Mouse (Mus musculus): Measurements from ENCODE around the gene Ggta1. TPM values are rescaled to one million over a fixed set of nuclear protein-coding genes. Genes with fewer than 3 reads are reported as not detected.
A peak's percentile ranks its signal among the peaks of the same experiment; 100 is the strongest.

Ggta1 gene
- 7.8 and 9.4 TPM in 2 replicates for polyA plus RNA-seq (2015; fragmentation: Nextera tagmentation; extraction: Ambion mirVana)

DNA sequence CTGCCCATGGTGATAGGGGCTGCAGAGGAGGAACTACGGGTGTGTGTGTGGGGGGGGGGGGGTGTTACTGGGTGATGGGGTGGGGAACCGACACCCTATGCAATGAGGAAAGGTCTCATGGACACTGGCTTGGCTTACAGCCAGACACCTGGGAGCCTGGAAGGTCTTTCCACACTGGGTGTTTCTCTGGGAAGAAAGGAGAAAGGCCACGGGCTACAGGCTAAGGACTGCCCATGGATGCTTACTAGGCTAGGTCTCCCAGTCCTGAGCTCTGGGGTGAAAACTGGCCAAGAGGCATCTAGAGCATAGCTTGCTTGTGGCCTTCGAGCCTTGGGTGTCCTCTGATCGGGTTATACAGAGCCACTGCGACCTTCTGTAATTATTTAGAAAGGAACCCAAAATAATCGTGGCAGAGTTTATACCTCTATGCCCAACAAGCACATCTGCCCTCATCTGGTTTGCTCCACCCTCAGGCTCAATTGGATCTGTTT lies at the start of gene Ggta1:
TSS of gene Ggta1 (minus strand) at position 441 of the 491 bp plus-strand sequence.
- no peaks in the 10 kb centered on the region for H3K9me3 ChIP-seq (replicated peaks)
- peaks cover 4% of the 10 kb centered on the region for H3K36me3 ChIP-seq
- peak within 1 kb of the TSS; percentile 96 for H3K4me2 ChIP-seq
- peaks cover 65% of the 10 kb centered on the region for H3K4me1 ChIP-seq (replicated peaks)
- H3K27ac ChIP-seq: peak within 1 kb of the TSS; percentile 76
- WGBS (ENCODE audit: insufficient replicate concordance): 12% methylated on average over 7 of the region's 7 CpGs
- no peak for ATAC-seq (ENCODE audit: low read depth)
- peak within 1 kb of the TSS; percentile 79 for H3K9ac ChIP-seq
- H3K27me3 ChIP-seq: no peaks in the 10 kb centered on the region
- DNase-seq: no peak
- H3K4me3 ChIP-seq (replicated peaks): peak within 1 kb of the TSS; percentile 71

DNA sequence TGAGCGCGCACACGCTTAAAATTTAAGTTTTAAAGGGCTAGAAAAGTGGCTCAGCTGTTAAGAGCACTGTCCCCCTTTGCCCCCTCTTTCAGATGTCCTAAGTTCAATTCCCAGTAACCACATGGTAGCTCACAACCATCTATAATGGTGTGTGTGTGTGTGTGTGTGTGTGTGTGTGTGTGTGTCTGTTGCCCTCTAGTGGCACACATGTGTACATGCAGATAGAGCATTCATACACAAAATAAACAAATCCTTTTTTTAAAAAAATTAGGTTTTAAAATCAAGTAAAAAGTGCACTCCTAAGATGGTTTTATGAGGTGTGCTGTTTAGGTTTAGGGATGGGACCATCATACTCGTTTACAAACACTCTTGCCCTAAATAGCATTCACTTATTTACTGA lies 49.2 kb upstream of the Ggta1 start:
- no peak for ATAC-seq (ENCODE audit: low read depth)
- no peak overlapping the region for H3K27ac ChIP-seq
- no peaks in the 10 kb centered on the region for H3K27me3 ChIP-seq
- no peaks in the 10 kb centered on the region for H3K36me3 ChIP-seq
- peaks cover 33% of the 10 kb centered on the region for H3K4me1 ChIP-seq (replicated peaks)
- no peak overlapping the region for H3K4me2 ChIP-seq
- 76% methylated on average over 4 of the region's 4 CpGs for WGBS (ENCODE audit: insufficient replicate concordance)
- H3K4me3 ChIP-seq (replicated peaks): no peak overlapping the region
- no peaks in the 10 kb centered on the region for H3K9me3 ChIP-seq (replicated peaks)
- no peak for DNase-seq
- H3K9ac ChIP-seq: no peak overlapping the region

DNA sequence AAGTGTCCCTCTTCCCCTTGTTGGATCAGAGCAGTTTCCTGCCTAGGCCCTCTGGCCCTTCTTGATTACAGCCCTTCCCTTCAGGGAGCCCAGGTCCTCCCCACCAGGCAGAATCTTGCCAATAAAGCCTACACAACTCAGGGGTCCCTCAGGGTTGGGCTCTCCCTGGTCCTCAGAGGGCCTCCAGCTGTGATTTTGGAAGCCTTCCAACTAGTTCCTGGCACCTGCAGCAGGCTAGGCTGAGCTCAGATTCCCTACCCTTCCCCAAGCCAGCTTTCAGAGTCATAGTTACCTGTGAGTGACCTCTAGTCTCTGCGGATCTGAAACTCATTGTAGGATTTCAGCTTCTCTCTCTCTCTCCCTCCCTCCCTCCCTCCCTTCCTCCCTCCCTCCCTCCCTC lies 47.9 kb upstream of the Ggta1 start:
- Histone ChIP-seq H3K4me3 (replicated peaks) (no peak overlapping the region), H3K27ac (peak overlapping the region; percentile 13; the same call in 1 of the 2 replicates), H3K9me3 (replicated peaks) (no peaks in the 10 kb centered on the region), H3K9ac (no peak overlapping the region), H3K4me1 (replicated peaks) (peaks cover 46% of the 10 kb centered on the region), H3K4me2 (no peak overlapping the region), H3K36me3 (no peaks in the 10 kb centered on the region), H3K27me3 (no peaks in the 10 kb centered on the region)
- DNase-seq (no peak), ATAC-seq (ENCODE audit: low read depth) (no peak)
- WGBS (ENCODE audit: insufficient replicate concordance): 60% methylated on average over 1 of the region's 1 CpGs

DNA sequence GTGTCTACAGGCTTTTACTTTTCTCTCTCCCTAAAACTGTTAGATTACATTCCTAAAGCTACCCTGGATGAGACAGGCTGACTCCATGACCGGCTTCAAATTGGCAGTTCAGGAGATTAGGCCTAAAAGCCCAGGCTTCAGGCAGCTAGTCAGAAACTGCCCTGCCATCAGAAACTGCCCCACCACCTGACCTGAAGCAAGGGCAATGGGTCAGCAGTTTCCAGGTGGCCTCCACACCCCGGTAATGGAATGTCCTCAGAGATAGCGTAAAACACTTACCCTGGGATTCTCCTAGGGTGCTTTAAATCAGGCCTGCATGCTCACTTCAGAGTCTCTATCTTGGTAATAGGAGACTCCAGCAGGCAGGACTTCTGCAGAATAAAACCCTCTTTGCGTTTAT lies 46.9 kb upstream of the Ggta1 start:
- Histone ChIP-seq H3K9ac (no peak overlapping the region), H3K4me2 (no peak overlapping the region), H3K9me3 (replicated peaks) (no peaks in the 10 kb centered on the region), H3K36me3 (no peaks in the 10 kb centered on the region), H3K27ac (no peak overlapping the region), H3K4me1 (replicated peaks) (peaks cover 57% of the 10 kb centered on the region), H3K4me3 (replicated peaks) (no peak overlapping the region), H3K27me3 (no peaks in the 10 kb centered on the region)
- ATAC-seq (ENCODE audit: low read depth) (no peak), DNase-seq (no peak)
- 59% methylated on average over 4 of the region's 4 CpGs for WGBS (ENCODE audit: insufficient replicate concordance)

DNA sequence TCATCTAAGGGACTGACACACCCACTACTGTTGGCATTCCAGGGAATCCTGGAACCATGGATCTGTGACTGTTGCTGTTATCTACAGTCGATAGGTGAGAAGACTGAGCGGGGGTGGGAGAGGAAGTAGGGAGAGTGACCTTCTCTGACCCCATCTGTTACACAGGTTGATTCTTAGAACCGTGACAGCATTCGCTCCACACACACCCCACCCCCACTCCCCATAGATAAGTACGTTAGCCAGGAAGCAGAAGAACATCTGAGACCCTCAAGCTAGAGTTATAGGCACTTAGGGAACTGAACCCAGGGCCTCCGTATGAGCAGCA lies 46.3 kb upstream of the Ggta1 start:
- no peaks in the 10 kb centered on the region for H3K27me3 ChIP-seq
- H3K36me3 ChIP-seq: no peaks in the 10 kb centered on the region
- ATAC-seq (ENCODE audit: low read depth): no peak
- H3K9ac ChIP-seq: no peak overlapping the region
- H3K9me3 ChIP-seq (replicated peaks): no peaks in the 10 kb centered on the region
- H3K4me2 ChIP-seq: no peak overlapping the region
- peaks cover 63% of the 10 kb centered on the region for H3K4me1 ChIP-seq (replicated peaks)
- no peak overlapping the region for H3K4me3 ChIP-seq (replicated peaks)
- DNase-seq: no peak
- WGBS (ENCODE audit: insufficient replicate concordance): 12% methylated on average over 6 of the region's 6 CpGs
- H3K27ac ChIP-seq: 0 out of 2 replicates have a peak overlapping the region, but pooled peaks have one; percentile 20

DNA sequence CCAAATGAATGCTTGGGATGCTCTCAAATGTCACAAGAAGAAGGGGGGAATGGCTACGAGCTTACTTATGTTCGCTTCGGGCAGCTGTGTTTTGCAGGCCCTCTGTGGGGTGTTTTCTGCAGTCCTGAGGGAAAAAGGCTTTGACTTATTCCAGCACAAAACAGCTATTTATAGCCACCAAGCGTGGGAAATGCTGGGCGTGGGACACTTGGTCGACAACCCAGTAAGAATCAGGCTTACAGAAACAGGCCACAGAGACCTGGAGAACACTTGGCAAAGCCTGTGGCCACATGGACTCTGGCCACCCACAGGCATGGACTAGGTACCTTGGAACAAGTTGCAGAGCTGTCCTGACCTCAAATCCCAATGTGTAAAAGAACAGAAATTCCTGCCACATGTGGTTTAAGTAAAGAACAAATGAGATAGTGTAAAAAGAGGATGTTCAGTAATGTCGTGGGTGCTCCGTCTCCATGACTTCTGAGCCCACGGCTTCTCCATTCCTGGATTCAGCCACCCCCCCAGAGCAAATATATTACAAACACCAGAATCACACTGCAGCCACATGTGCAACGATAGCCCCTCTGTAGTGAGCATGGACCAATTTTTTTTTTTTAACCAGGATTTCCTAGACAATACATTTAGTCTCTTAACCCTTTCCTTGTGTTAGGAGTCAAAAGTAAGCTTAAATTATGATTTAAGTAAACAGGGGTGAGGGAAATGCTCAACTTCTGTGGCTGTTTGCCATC lies 45.7 kb upstream of the Ggta1 start:
- no peak for DNase-seq

DNA sequence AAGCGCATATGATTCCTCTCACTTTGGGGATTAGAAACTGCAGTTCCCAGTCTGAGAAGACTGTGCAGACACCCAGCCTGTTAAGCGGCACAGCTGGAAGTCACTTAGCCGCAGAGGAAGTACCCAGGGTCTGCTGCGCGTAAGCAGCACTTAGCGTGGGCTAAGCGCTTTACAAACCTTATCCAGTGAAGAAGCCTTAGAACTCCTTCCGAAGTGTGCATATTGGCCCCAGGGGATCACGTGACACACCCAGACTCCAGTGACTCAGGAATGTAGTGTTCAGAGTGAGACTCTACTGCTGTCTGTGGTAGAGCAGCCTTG lies 44.1 kb upstream of the Ggta1 start:
- peak; percentile 71 for DNase-seq
- peak overlapping the region; percentile 63 for H3K9ac ChIP-seq

More for the DNA sequence above, 45.7 kb upstream of the Ggta1 start:
- Histone ChIP-seq H3K36me3 (no peaks in the 10 kb centered on the region), H3K27me3 (no peaks in the 10 kb centered on the region), H3K9me3 (replicated peaks) (no peaks in the 10 kb centered on the region), H3K4me3 (replicated peaks) (no peak overlapping the region), H3K27ac (peak overlapping the region; percentile 94), H3K4me2 (no peak overlapping the region), H3K9ac (no peak overlapping the region), H3K4me1 (replicated peaks) (peaks cover 68% of the 10 kb centered on the region)
- ATAC-seq (ENCODE audit: low read depth): no peak
- WGBS (ENCODE audit: insufficient replicate concordance): 43% methylated on average over 10 of the region's 10 CpGs

DNA sequence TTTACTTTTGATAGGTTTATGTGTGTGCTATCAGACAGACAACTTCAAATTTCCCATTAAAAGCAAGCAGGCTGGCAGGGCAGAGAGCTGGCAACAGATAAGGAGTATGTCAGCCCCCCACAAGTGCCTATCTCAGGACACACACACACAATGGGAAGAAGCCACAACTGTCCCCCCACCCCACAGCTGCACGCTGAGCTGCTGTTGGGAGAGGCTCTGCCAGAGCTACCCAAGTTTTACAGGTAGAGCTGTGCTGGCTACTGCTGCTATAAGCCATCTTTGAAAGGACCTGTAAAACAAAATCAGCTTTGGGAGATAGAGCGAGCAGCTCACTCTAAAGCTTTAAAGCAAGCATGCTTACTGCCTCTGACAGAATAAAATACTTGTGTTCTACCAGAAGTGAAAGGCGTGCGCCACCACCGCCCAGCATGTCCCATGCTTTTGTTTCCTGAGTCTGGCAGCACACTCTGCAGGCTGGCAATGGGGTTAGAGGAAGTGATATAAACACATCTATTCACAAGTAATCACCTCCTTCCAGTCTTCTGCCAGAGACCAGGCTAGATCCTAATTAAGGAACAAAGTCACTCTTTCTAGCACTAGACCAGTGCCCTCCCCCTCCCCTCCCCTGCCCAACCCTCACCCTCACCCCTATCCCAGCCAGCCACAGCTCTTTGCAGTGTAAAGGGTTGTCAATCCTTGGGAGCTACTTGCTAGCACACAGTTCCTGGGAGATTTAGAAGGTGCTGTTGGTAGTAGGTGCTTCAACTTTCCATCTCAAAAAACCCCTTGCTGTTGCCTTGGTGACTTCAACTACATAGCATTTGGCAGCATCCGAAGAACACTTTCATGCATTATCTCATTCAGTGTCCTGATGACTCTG lies 43.5 kb upstream of the Ggta1 start:
- Histone ChIP-seq H3K4me1 (replicated peaks) (peaks cover 90% of the 10 kb centered on the region), H3K27me3 (no peaks in the 10 kb centered on the region), H3K4me2 (peak overlapping the region; percentile 67), H3K36me3 (no peaks in the 10 kb centered on the region), H3K9me3 (replicated peaks) (no peaks in the 10 kb centered on the region), H3K9ac (peak overlapping the region; percentile 63), H3K4me3 (replicated peaks) (peak overlapping the region; percentile 35), H3K27ac (peak overlapping the region; percentile 94)
- WGBS (ENCODE audit: insufficient replicate concordance): 7% methylated on average over 6 of the region's 6 CpGs
- ATAC-seq (ENCODE audit: low read depth) (peak; percentile 81), DNase-seq (peak; percentile 79)

More for the DNA sequence above, 44.1 kb upstream of the Ggta1 start:
- Histone ChIP-seq H3K4me1 (replicated peaks) (peaks cover 84% of the 10 kb centered on the region), H3K4me3 (replicated peaks) (peak overlapping the region; percentile 35), H3K9me3 (replicated peaks) (no peaks in the 10 kb centered on the region), H3K36me3 (no peaks in the 10 kb centered on the region), H3K27ac (peak overlapping the region; percentile 94), H3K4me2 (peak overlapping the region; percentile 67), H3K27me3 (no peaks in the 10 kb centered on the region)
- WGBS (ENCODE audit: insufficient replicate concordance): 10% methylated on average over 9 of the region's 9 CpGs
- ATAC-seq (ENCODE audit: low read depth): peak; percentile 66

DNA sequence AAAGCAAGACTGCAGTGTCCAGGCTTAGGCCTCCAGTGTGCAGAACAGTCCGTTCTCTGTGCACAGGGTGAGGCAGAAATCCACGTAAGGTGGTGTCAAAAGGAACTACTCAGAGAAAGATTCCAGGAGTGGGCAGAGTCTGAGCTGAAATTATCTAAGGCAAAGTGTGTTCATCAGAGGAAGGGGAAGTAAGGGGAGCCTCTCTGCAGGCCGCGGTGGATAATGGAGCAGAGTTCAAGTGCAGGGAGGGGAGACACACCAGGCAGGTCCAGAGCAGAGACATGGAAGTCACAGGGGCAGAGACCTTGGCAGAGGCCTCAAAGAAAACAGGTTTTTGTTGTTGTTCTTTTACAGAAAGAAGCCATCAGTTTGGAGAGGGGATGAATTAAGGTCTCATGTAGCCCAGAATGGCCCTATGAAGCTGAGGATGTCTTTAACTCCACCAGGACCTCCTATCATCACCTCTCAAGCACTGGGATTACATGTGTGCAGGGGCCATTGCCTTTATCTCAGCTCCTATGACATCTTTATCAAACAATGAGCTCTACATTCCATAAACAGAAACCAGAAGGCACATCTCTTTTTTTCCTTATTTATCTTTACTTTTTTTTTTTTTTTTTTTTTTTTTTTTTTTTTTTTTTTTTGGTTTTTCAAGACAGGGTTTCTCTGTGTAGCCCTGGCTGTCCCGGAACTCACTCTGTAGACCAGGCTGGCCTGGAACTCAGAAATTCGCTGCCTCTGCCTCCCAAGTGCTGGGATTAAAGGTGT lies 42.7 kb upstream of the Ggta1 start:
- H3K27ac ChIP-seq: peak overlapping the region; percentile 94
- H3K4me1 ChIP-seq (replicated peaks): peaks cover 96% of the 10 kb centered on the region
- H3K9ac ChIP-seq: peak overlapping the region; percentile 63
- H3K9me3 ChIP-seq (replicated peaks): peaks cover 3% of the 10 kb centered on the region; the same call in 1 of the 2 replicates
- H3K4me2 ChIP-seq: peak overlapping the region; percentile 67
- ATAC-seq (ENCODE audit: low read depth) (no peak), DNase-seq (no peak)
- H3K36me3 ChIP-seq: peaks cover 3% of the 10 kb centered on the region; the same call in 1 of the 2 replicates
- no peaks in the 10 kb centered on the region for H3K27me3 ChIP-seq
- whole genome bisulfite sequencing (ENCODE audit: insufficient replicate concordance): 23% methylated on average over 6 of the region's 6 CpGs
- no peak overlapping the region for H3K4me3 ChIP-seq (replicated peaks)

DNA sequence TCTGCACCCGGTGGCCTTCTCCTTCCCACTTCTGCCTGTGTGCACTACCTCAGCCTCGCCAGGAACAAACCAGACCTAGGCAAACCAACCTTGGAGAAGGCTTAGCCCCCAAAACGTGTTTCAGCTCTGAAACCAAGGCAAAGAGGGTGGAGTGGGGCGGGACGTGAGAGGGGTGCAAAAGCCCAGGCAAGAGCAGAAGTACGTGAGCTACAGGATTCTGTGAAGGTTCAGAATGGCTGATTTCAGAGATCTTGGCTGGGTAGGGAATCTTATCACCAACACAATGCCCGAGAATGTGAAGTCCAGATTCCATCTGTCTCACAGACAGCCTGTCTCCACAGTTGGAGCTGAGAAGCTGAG lies 41.4 kb upstream of the Ggta1 start:
- DNase-seq (no peak), ATAC-seq (ENCODE audit: low read depth) (no peak)
- 13% methylated on average over 7 of the region's 7 CpGs for WGBS (ENCODE audit: insufficient replicate concordance)
- Histone ChIP-seq H3K4me2 (peak overlapping the region; percentile 49; the same call in 1 of the 2 replicates), H3K27ac (peak overlapping the region; percentile 94), H3K9ac (peak overlapping the region; percentile 59), H3K9me3 (replicated peaks) (peaks cover 3% of the 10 kb centered on the region; the same call in 1 of the 2 replicates), H3K4me3 (replicated peaks) (no peak overlapping the region), H3K36me3 (peaks cover 4% of the 10 kb centered on the region; the same call in 1 of the 2 replicates), H3K4me1 (replicated peaks) (peaks cover 98% of the 10 kb centered on the region), H3K27me3 (no peaks in the 10 kb centered on the region)
